Mouse (Mus musculus) MEL (cell line): ENCODE data around the gene Cd164. TPM values are rescaled to one million over a fixed set of nuclear protein-coding genes. Genes with fewer than 3 reads are reported as not detected.

ENCODE experiments used
- DNase-seq: peaks from one replicate; pipeline ENCODE4 v3.0.0; 2011; ENCODE audit warnings: low read depth, low spot score
- H3K27ac ChIP-seq: 2 replicates; pipeline ENCODE4 v1.5.1; 2012; ENCODE audit warnings: low read depth, mild to moderate bottlenecking, control low read depth, low read length, moderate library complexity; ENCODE audit not compliant: control insufficient read depth
- H3K27me3 ChIP-seq, 2 experiments: fragments of 150-350 bp in 1 of 2; sonication (generic) in 1 of 2; 2 replicates each; pipeline ENCODE4 v1.6.1; 2012; ENCODE audit warnings: low read length in 2 of 2, mild to moderate bottlenecking in 2 of 2, improper control_type of control experiment in 1 of 2, moderate library complexity in 1 of 2; ENCODE audit not compliant: insufficient read depth in 2 of 2, control insufficient read depth in 1 of 2
- H3K36me3 ChIP-seq, 2 experiments: 2 replicates each; pipeline ENCODE4 v1.6.1; 2012 to 2014; ENCODE audit warnings: low read length in 2 of 2, improper control_type of control experiment in 1 of 2, inconsistent platforms in 1 of 2, mild to moderate bottlenecking in 1 of 2; ENCODE audit not compliant: insufficient read depth in 2 of 2, control insufficient read depth in 1 of 2
- H3K4me1 ChIP-seq, 2 experiments: fragments of 150-350 bp in 1 of 2; sonication (generic) in 1 of 2; 2 replicates each; pipeline ENCODE4 v1.6.1; 2012; ENCODE audit warnings: low read length in 2 of 2, improper control_type of control experiment in 1 of 2, mild to moderate bottlenecking in 1 of 2; ENCODE audit not compliant: insufficient read depth in 2 of 2, control insufficient read depth in 1 of 2
- H3K4me3 ChIP-seq, 2 experiments: fragments of 150-350 bp in 1 of 2; sonication (generic) in 1 of 2; 2 replicates each; pipeline ENCODE4 v1.5.1; 2012; ENCODE audit warnings: low read depth in 2 of 2, low read length in 2 of 2, mild to moderate bottlenecking in 2 of 2, moderate library complexity in 2 of 2, control low read depth in 1 of 2, improper control_type of control experiment in 1 of 2; ENCODE audit not compliant: control insufficient read depth in 1 of 2, insufficient read depth in 1 of 2
- H3K79me2 ChIP-seq: 2 replicates; pipeline ENCODE4 v1.6.1; 2012; ENCODE audit warnings: mild to moderate bottlenecking, low read length, moderate library complexity; ENCODE audit not compliant: control insufficient read depth, poor library complexity, insufficient read depth
- H3K9ac ChIP-seq: 2 replicates; pipeline ENCODE4 v1.6.1; 2012; ENCODE audit warnings: low read depth, mild to moderate bottlenecking, control low read depth, low read length, moderate library complexity; ENCODE audit not compliant: control insufficient read depth, poor library complexity, severe bottlenecking
- H3K9me3 ChIP-seq: fragments of 150-350 bp; sonication (generic); replicated peaks from 2 replicates; pipeline ENCODE4 v1.6.1; 2012; ENCODE audit warnings: mild to moderate bottlenecking, low read length, improper control_type of control experiment, moderate library complexity; ENCODE audit not compliant: insufficient read depth
- CTCF ChIP-seq, 3 experiments: IDR thresholded peaks in 2 of 3; conservative IDR thresholded peaks in 1 of 3; 2 replicates each; pipeline ENCODE4 v1.5.1; 2011 to 2012; ENCODE audit warnings: low read length in 3 of 3, low read depth in 2 of 3, mild to moderate bottlenecking in 2 of 3, improper control_type of control experiment in 1 of 3, inconsistent platforms in 1 of 3, mixed read lengths in 1 of 3, moderate library complexity in 1 of 3; ENCODE audit not compliant: control insufficient read depth in 1 of 3, insufficient read depth in 1 of 3, poor library complexity in 1 of 3, severe bottlenecking in 1 of 3
- ELF1 ChIP-seq: IDR thresholded peaks from 2 replicates; pipeline ENCODE4 v1.6.1; 2014; ENCODE audit warnings: low read depth, mild to moderate bottlenecking, inconsistent platforms, low read length, improper control_type of control experiment, moderate library complexity
- ETS1 ChIP-seq: IDR thresholded peaks from 2 replicates; pipeline ENCODE4 v1.6.1; 2012; ENCODE audit warnings: low read depth, mild to moderate bottlenecking, inconsistent platforms, low read length, improper control_type of control experiment, moderate library complexity
- GABPA ChIP-seq: IDR thresholded peaks from 2 replicates; pipeline ENCODE4 v1.6.1; 2012; ENCODE audit warnings: low read depth, mild to moderate bottlenecking, inconsistent platforms, low read length, improper control_type of control experiment, moderate library complexity
- GATA1 ChIP-seq: IDR thresholded peaks from 2 replicates; pipeline ENCODE4 v1.6.1; 2011; ENCODE audit warnings: low read depth, low read length, improper control_type of control experiment
- KAT2A ChIP-seq: conservative IDR thresholded peaks from 2 replicates; pipeline ENCODE4 v1.6.1; 2012; ENCODE audit warnings: low read depth, low read length, improper control_type of control experiment, inconsistent platforms
- MAFK ChIP-seq: IDR thresholded peaks from 2 replicates; pipeline ENCODE4 v1.6.1; 2011; ENCODE audit warnings: low read depth, mild to moderate bottlenecking, low read length, improper control_type of control experiment, borderline replicate concordance
- MAX ChIP-seq: IDR thresholded peaks from 2 replicates; pipeline ENCODE4 v1.6.1; 2011; ENCODE audit warnings: low read length, improper control_type of control experiment
- MAZ ChIP-seq: IDR thresholded peaks from 2 replicates; pipeline ENCODE4 v1.6.1; 2012; ENCODE audit warnings: low read depth, mild to moderate bottlenecking, inconsistent platforms, low read length, improper control_type of control experiment
- MXI1 ChIP-seq: IDR thresholded peaks from 2 replicates; pipeline ENCODE4 v1.6.1; 2011; ENCODE audit warnings: mild to moderate bottlenecking, low read depth, low read length, improper control_type of control experiment
- MYB ChIP-seq: IDR thresholded peaks from 2 replicates; pipeline ENCODE4 v1.6.1; 2011; ENCODE audit warnings: mild to moderate bottlenecking, low read depth, low read length, improper control_type of control experiment
- MYC ChIP-seq: IDR thresholded peaks from 2 replicates; pipeline ENCODE4 v1.6.1; 2011; ENCODE audit warnings: low read depth, mild to moderate bottlenecking, low read length, improper control_type of control experiment, moderate library complexity
- NELFE ChIP-seq: IDR thresholded peaks from 2 replicates; pipeline ENCODE4 v1.6.1; 2011; ENCODE audit warnings: low read depth, low read length, improper control_type of control experiment
- NRF1 ChIP-seq: IDR thresholded peaks from 2 replicates; pipeline ENCODE4 v1.6.1; 2014; ENCODE audit warnings: low read depth, mild to moderate bottlenecking, inconsistent platforms, low read length, improper control_type of control experiment, moderate library complexity; ENCODE audit not compliant: poor library complexity, insufficient read depth, severe bottlenecking
- POLR2AphosphoS2 ChIP-seq: IDR thresholded peaks from 2 replicates; pipeline ENCODE4 v1.6.1; 2011; ENCODE audit warnings: low read length, improper control_type of control experiment
- POLR2AphosphoS5 ChIP-seq: IDR thresholded peaks from 2 replicates; pipeline ENCODE4 v1.6.1; 2012; ENCODE audit warnings: low read depth, borderline replicate concordance, mild to moderate bottlenecking, inconsistent platforms, low read length, moderate library complexity, mixed read lengths
- RAD21 ChIP-seq: IDR thresholded peaks from 2 replicates; pipeline ENCODE4 v1.6.1; 2011; ENCODE audit warnings: mild to moderate bottlenecking, low read depth, low read length, improper control_type of control experiment
- TAL1 ChIP-seq: IDR thresholded peaks from 2 replicates; pipeline ENCODE4 v1.6.1; 2012; ENCODE audit warnings: mild to moderate bottlenecking, inconsistent platforms, low read length, moderate library complexity, mixed read lengths
- TBP ChIP-seq: IDR thresholded peaks from 2 replicates; pipeline ENCODE4 v1.8.0; 2011; ENCODE audit warnings: low read depth, low read length, improper control_type of control experiment
- TCF12 ChIP-seq: IDR thresholded peaks from 2 replicates; pipeline ENCODE4 v1.6.1; 2014; ENCODE audit warnings: low read depth, mild to moderate bottlenecking, inconsistent platforms, low read length, improper control_type of control experiment, moderate library complexity
- UBTF ChIP-seq: IDR thresholded peaks from 2 replicates; pipeline ENCODE4 v1.6.1; 2012; ENCODE audit warnings: low read depth, mild to moderate bottlenecking, inconsistent platforms, low read length, improper control_type of control experiment, moderate library complexity, borderline replicate concordance; ENCODE audit not compliant: insufficient read depth
- USF2 ChIP-seq, 2 experiments: IDR thresholded peaks; 2 replicates each; pipeline ENCODE4 v1.6.1; 2011 to 2012; ENCODE audit warnings: improper control_type of control experiment in 2 of 2, low read length in 2 of 2, borderline replicate concordance in 1 of 2, inconsistent platforms in 1 of 2, low read depth in 1 of 2, mild to moderate bottlenecking in 1 of 2; ENCODE audit not compliant: insufficient read depth in 1 of 2
- ZKSCAN1 ChIP-seq: IDR thresholded peaks from 2 replicates; pipeline ENCODE4 v1.6.1; 2012; ENCODE audit warnings: low read depth, mild to moderate bottlenecking, inconsistent platforms, low read length, improper control_type of control experiment, moderate library complexity
- polyA plus RNA-seq, 2 experiments: library from polyadenylated mRNA; stranded (reverse) in 1 of 2; unstranded in 1 of 2; fragments of >175 nt in 1 of 2; fragments of >200 nt in 1 of 2; gene quantifications; 2 replicates each; pipeline versions ENCODE4 v1.2.1 to v1.2.4; 2012; ENCODE audit warnings: low replicate concordance in 2 of 2, low read depth in 1 of 2; ENCODE audit not compliant: insufficient read length in 2 of 2, insufficient read depth in 1 of 2, missing spikeins in 1 of 2
- total RNA-seq: library from RNA; depleted of rRNA; stranded (reverse); fragments of 300-350 nt; gene quantifications from 2 replicates; pipeline ENCODE4 v1.2.3, GENCODE M21; 2012

Gene Cd164
- total and polyA plus RNA-seq, 3 experiments: 21.4 to 59.4 TPM; not detected in 1

- no peak for TF ChIP-seq TBP
- no peak for TF ChIP-seq ZKSCAN1
- no peak for TF ChIP-seq MAFK
- no peak for TF ChIP-seq MYB
- no peak for TF ChIP-seq GABPA
- TF ChIP-seq TAL1: no peak
- TF ChIP-seq MAX: no peak
- no peak for TF ChIP-seq CTCF (IDR thresholded peaks at IDR 0.05 in 2 of 3, conservative IDR thresholded peaks at IDR 0.05 in 1 of 3; ENCODE audit: control insufficient read depth in 1 of 3, insufficient read depth in 1 of 3, low read depth in 2 of 3, low read length in 3 of 3, poor library complexity in 1 of 3, severe bottlenecking in 1 of 3)
- TF ChIP-seq MYC: no peak
- peaks cover 0 to 5% of the 10 kb centered on the region in 2 experiments; a peak in 2 of 4 replicates for H3K27me3 ChIP-seq
Measured at GRCm38 (mm10) chr10:41542057-41542456, 22.8 kb downstream of the Cd164 start.

DNA sequence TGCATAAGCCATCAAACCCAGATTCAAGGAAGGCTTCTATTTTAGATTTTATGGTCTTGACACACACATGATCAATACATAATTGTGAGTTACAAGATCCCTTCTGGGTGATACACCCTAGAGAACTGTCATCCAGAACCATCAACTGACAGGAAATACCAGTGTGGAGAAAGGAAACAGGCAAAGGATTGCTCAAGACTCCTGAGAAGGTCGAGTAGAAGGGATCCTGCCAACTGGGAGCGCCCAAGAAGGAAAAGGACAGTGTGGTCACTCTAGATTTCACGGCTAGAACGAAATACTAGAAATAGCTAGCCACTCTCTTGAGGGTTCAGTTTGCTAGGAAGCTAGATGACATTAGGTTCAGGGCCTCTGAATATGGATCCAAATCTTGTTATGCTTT lies 24.2 kb downstream of the Cd164 start:
- no peak overlapping the region for H3K9ac ChIP-seq
- no peaks in the 10 kb centered on the region for H3K79me2 ChIP-seq
- H3K4me1 ChIP-seq: no peaks in the 10 kb centered on the region
- no peak for TF ChIP-seq MYC
- TF ChIP-seq KAT2A: no peak
- TF ChIP-seq GATA1: no peak
- no peak for TF ChIP-seq MAFK
- TF ChIP-seq NRF1: no peak
- no peak for TF ChIP-seq USF2 (IDR thresholded peaks at IDR 0.05; ENCODE audit: borderline replicate concordance in 1 of 2, insufficient read depth in 1 of 2, low read depth in 1 of 2, low read length in 2 of 2)
- no peak for TF ChIP-seq UBTF
- TF ChIP-seq MXI1: no peak
- TF ChIP-seq TCF12: no peak
- TF ChIP-seq POLR2AphosphoS2: no peak
- TF ChIP-seq ELF1: no peak
- TF ChIP-seq RAD21: no peak
- no peak for TF ChIP-seq NELFE
- TF ChIP-seq POLR2AphosphoS5: no peak
- TF ChIP-seq MAZ: no peak
- no peak for TF ChIP-seq ETS1
- H3K9me3 ChIP-seq: no peaks in the 10 kb centered on the region
- H3K27ac ChIP-seq: no peak overlapping the region
- DNase-seq: no peak
- H3K27me3 ChIP-seq: peaks cover 0 to 9% of the 10 kb centered on the region in 2 experiments; a peak in 2 of 4 replicates
- no peaks in the 10 kb centered on the region for H3K36me3 ChIP-seq
- no peak overlapping the region for H3K4me3 ChIP-seq

More at GRCm38 (mm10) chr10:41542057-41542456, 22.8 kb downstream of the Cd164 start:
- Histone ChIP-seq H3K4me1 (no peaks in the 10 kb centered on the region), H3K27ac (no peak overlapping the region), H3K79me2 (no peaks in the 10 kb centered on the region), H3K36me3 (no peaks in the 10 kb centered on the region), H3K9ac (no peak overlapping the region), H3K4me3 (no peak overlapping the region), H3K9me3 (no peaks in the 10 kb centered on the region)
- no peak for DNase-seq
